Mouse (Mus musculus): Measurements from ENCODE around the gene Lpp. TPM values are rescaled to one million over a fixed set of nuclear protein-coding genes. Genes with fewer than 3 reads are reported as not detected.

Lpp gene
- polyA plus RNA-seq, 1 experiment from 2014 or later = 69.5 TPM

- Histone ChIP-seq H3K9ac (no peak overlapping the region), H3K27ac (no peak overlapping the region), H3K4me1 (no peaks in the 10 kb centered on the region), H3K27me3 (replicated peaks) (no peaks in the 10 kb centered on the region), H3K4me2 (no peak overlapping the region), H3K9me3 (no peaks in the 10 kb centered on the region), H3K4me3 (replicated peaks) (no peak overlapping the region), H3K36me3 (no peaks in the 10 kb centered on the region)
- 90% methylated on average over 4 of the region's 4 CpGs for WGBS
- no peak for ATAC-seq (ENCODE audit: insufficient read depth, low FRiP score, low read depth)
Measured at GRCm38 (mm10) chr16:24723641-24724040, 330.3 kb downstream of the Lpp start.

- no peaks in the 10 kb centered on the region for H3K9me3 ChIP-seq
- 0 out of 2 replicates have a peak, but pooled peaks cover 4% of the 10 kb centered on the region for H3K36me3 ChIP-seq
- no peak overlapping the region for H3K27ac ChIP-seq
- no peak overlapping the region for H3K9ac ChIP-seq
- no peaks in the 10 kb centered on the region for H3K4me1 ChIP-seq
- H3K27me3 ChIP-seq (replicated peaks) = no peaks in the 10 kb centered on the region
- ATAC-seq (ENCODE audit: insufficient read depth, low FRiP score, low read depth) = no peak
- H3K4me3 ChIP-seq (replicated peaks) = no peak overlapping the region
- no peak overlapping the region for H3K4me2 ChIP-seq
- WGBS = 63% methylated on average over 1 of the region's 1 CpGs
Measured at GRCm38 (mm10) chr16:24732751-24733150, 339.4 kb downstream of the Lpp start.

GRCm38 (mm10) chr16:24733321-24733720 lies 340.0 kb downstream of the Lpp start:
- Histone ChIP-seq H3K27ac (no peak overlapping the region), H3K27me3 (replicated peaks) (no peaks in the 10 kb centered on the region), H3K4me2 (no peak overlapping the region), H3K4me3 (replicated peaks) (no peak overlapping the region), H3K9me3 (no peaks in the 10 kb centered on the region), H3K9ac (no peak overlapping the region), H3K4me1 (no peaks in the 10 kb centered on the region), H3K36me3 (0 out of 2 replicates have a peak, but pooled peaks cover 4% of the 10 kb centered on the region)
- ATAC-seq (ENCODE audit: insufficient read depth, low FRiP score, low read depth) = no peak
- WGBS = 85% methylated on average over 1 of the region's 1 CpGs

GRCm38 (mm10) chr16:24735754-24736153 lies 342.4 kb downstream of the Lpp start:
- no peaks in the 10 kb centered on the region for H3K4me1 ChIP-seq
- H3K27me3 ChIP-seq (replicated peaks) = no peaks in the 10 kb centered on the region
- no peak for ATAC-seq (ENCODE audit: insufficient read depth, low FRiP score, low read depth)
- H3K9ac ChIP-seq = no peak overlapping the region
- WGBS = 80% methylated on average over 2 of the region's 2 CpGs
- no peak overlapping the region for H3K27ac ChIP-seq
- H3K36me3 ChIP-seq = no peaks in the 10 kb centered on the region
- no peaks in the 10 kb centered on the region for H3K9me3 ChIP-seq
- no peak overlapping the region for H3K4me3 ChIP-seq (replicated peaks)
- no peak overlapping the region for H3K4me2 ChIP-seq

- 51% methylated on average over 10 of the region's 10 CpGs for WGBS
- no peak for ATAC-seq (ENCODE audit: insufficient read depth, low FRiP score, low read depth)
- H3K4me2 ChIP-seq = no peak overlapping the region
- no peaks in the 10 kb centered on the region for H3K4me1 ChIP-seq
- H3K27ac ChIP-seq = no peak overlapping the region
- H3K27me3 ChIP-seq (replicated peaks) = no peaks in the 10 kb centered on the region
- H3K4me3 ChIP-seq (replicated peaks) = no peak overlapping the region
- no peaks in the 10 kb centered on the region for H3K36me3 ChIP-seq
- H3K9me3 ChIP-seq = no peaks in the 10 kb centered on the region
- H3K9ac ChIP-seq = no peak overlapping the region
Measured at GRCm38 (mm10) chr16:24737362-24738057, 344.2 kb downstream of the Lpp start.

GRCm38 (mm10) chr16:24740714-24741113 lies 347.4 kb downstream of the Lpp start:
- H3K4me2 ChIP-seq = no peak overlapping the region
- no peak for ATAC-seq (ENCODE audit: insufficient read depth, low FRiP score, low read depth)
- H3K4me3 ChIP-seq (replicated peaks) = no peak overlapping the region
- H3K9ac ChIP-seq = no peak overlapping the region
- H3K36me3 ChIP-seq = no peaks in the 10 kb centered on the region
- H3K27me3 ChIP-seq (replicated peaks) = no peaks in the 10 kb centered on the region
- no peaks in the 10 kb centered on the region for H3K4me1 ChIP-seq
- WGBS = 73% methylated on average over 4 of the region's 4 CpGs
- H3K27ac ChIP-seq = no peak overlapping the region
- H3K9me3 ChIP-seq = no peaks in the 10 kb centered on the region

- H3K27me3 ChIP-seq (replicated peaks) = no peaks in the 10 kb centered on the region
- H3K9me3 ChIP-seq = no peaks in the 10 kb centered on the region
- H3K4me3 ChIP-seq (replicated peaks) = no peak overlapping the region
- H3K9ac ChIP-seq = no peak overlapping the region
- H3K36me3 ChIP-seq = no peaks in the 10 kb centered on the region
- no peaks in the 10 kb centered on the region for H3K4me1 ChIP-seq
- no peak for ATAC-seq (ENCODE audit: insufficient read depth, low FRiP score, low read depth)
- H3K4me2 ChIP-seq = no peak overlapping the region
- no peak overlapping the region for H3K27ac ChIP-seq
Measured at GRCm38 (mm10) chr16:24749816-24750215, 356.5 kb downstream of the Lpp start.

GRCm38 (mm10) chr16:24756141-24756540 lies 362.8 kb downstream of the Lpp start:
- no peak overlapping the region for H3K27ac ChIP-seq

GRCm38 (mm10) chr16:24766051-24766450 lies 372.7 kb downstream of the Lpp start:
- no peak overlapping the region for H3K4me3 ChIP-seq (replicated peaks)
- H3K9ac ChIP-seq = no peak overlapping the region
- WGBS = 83% methylated on average over 3 of the region's 3 CpGs
- no peaks in the 10 kb centered on the region for H3K27me3 ChIP-seq (replicated peaks)
- no peaks in the 10 kb centered on the region for H3K36me3 ChIP-seq
- H3K4me2 ChIP-seq = no peak overlapping the region
- ATAC-seq (ENCODE audit: insufficient read depth, low FRiP score, low read depth) = no peak
- H3K9me3 ChIP-seq = no peaks in the 10 kb centered on the region
- no peak overlapping the region for H3K27ac ChIP-seq
- H3K4me1 ChIP-seq = no peaks in the 10 kb centered on the region

More at GRCm38 (mm10) chr16:24756141-24756540, 362.8 kb downstream of the Lpp start:
- WGBS = 75% methylated on average over 9 of the region's 9 CpGs
- no peaks in the 10 kb centered on the region for H3K36me3 ChIP-seq
- no peaks in the 10 kb centered on the region for H3K4me1 ChIP-seq
- no peak overlapping the region for H3K4me3 ChIP-seq (replicated peaks)
- no peak overlapping the region for H3K9ac ChIP-seq
- H3K27me3 ChIP-seq (replicated peaks) = no peaks in the 10 kb centered on the region
- no peaks in the 10 kb centered on the region for H3K9me3 ChIP-seq
- H3K4me2 ChIP-seq = no peak overlapping the region
- ATAC-seq (ENCODE audit: insufficient read depth, low FRiP score, low read depth) = no peak

GRCm38 (mm10) chr16:24766596-24766995 lies 373.3 kb downstream of the Lpp start:
- no peaks in the 10 kb centered on the region for H3K27me3 ChIP-seq (replicated peaks)
- WGBS = 91% methylated on average over 2 of the region's 2 CpGs
- no peak overlapping the region for H3K9ac ChIP-seq
- no peaks in the 10 kb centered on the region for H3K36me3 ChIP-seq
- H3K4me1 ChIP-seq = no peaks in the 10 kb centered on the region
- no peak overlapping the region for H3K4me3 ChIP-seq (replicated peaks)
- ATAC-seq (ENCODE audit: insufficient read depth, low FRiP score, low read depth) = no peak
- no peak overlapping the region for H3K4me2 ChIP-seq
- no peak overlapping the region for H3K27ac ChIP-seq
- no peaks in the 10 kb centered on the region for H3K9me3 ChIP-seq

- no peak overlapping the region for H3K4me3 ChIP-seq (replicated peaks)
- H3K4me1 ChIP-seq = 0 out of 2 replicates have a peak, but pooled peaks cover 2% of the 10 kb centered on the region
- H3K36me3 ChIP-seq = no peaks in the 10 kb centered on the region
- 82% methylated on average over 2 of the region's 2 CpGs for WGBS
- ATAC-seq (ENCODE audit: insufficient read depth, low FRiP score, low read depth) = no peak
- H3K9ac ChIP-seq = no peak overlapping the region
- no peaks in the 10 kb centered on the region for H3K27me3 ChIP-seq (replicated peaks)
- H3K27ac ChIP-seq = no peak overlapping the region
- H3K4me2 ChIP-seq = no peak overlapping the region
- H3K9me3 ChIP-seq = no peaks in the 10 kb centered on the region
Measured at GRCm38 (mm10) chr16:24777053-24777452, 383.7 kb downstream of the Lpp start.

- no peak for ATAC-seq (ENCODE audit: insufficient read depth, low FRiP score, low read depth)
- 75% methylated on average over 8 of the region's 8 CpGs for WGBS
- H3K4me1 ChIP-seq = 0 out of 2 replicates have a peak, but pooled peaks cover under 1% of the 10 kb centered on the region
- no peak overlapping the region for H3K27ac ChIP-seq
- no peaks in the 10 kb centered on the region for H3K27me3 ChIP-seq (replicated peaks)
- no peak overlapping the region for H3K4me2 ChIP-seq
- H3K36me3 ChIP-seq = no peaks in the 10 kb centered on the region
- H3K9me3 ChIP-seq = no peaks in the 10 kb centered on the region
- no peak overlapping the region for H3K4me3 ChIP-seq (replicated peaks)
- no peak overlapping the region for H3K9ac ChIP-seq
Measured at GRCm38 (mm10) chr16:24778432-24779274, 385.3 kb downstream of the Lpp start.

All from stomach, embryonic 15.5 days (tissue).